8 mouse cellular contexts compared by ENCODE assay signal in genomic region chr9:107278527-107279377, GRCm38 (mm10). TPM values are rescaled to one million over a fixed set of nuclear protein-coding genes. Genes with fewer than 3 reads are reported as not detected.
DNase-seq lines count a peak whose midpoint lies in the region; ATAC-seq and TF ChIP-seq lines count a peak whose summit lies in the region.

No protein-coding gene starts in this region.

- 47% methylated on average over 8 of the region's 8 CpGs for WGBS in hindbrain, embryonic 15.5 days
- WGBS in lung, embryonic 15.5 days = 38% methylated on average over 8 of the region's 8 CpGs

- peaks cover 0 to 15% of the 10 kb centered on the region in 2 experiments; a peak in 3 of 4 replicates for H3K36me3 ChIP-seq in MEL (ENCODE audit: control insufficient read depth in 1 of 2, insufficient read depth in 2 of 2, low read length in 2 of 2)
- no peaks in the 10 kb centered on the region for H3K36me3 ChIP-seq in hindbrain, embryonic 15.5 days
- H3K36me3 ChIP-seq in lung, embryonic 15.5 days = no peaks in the 10 kb centered on the region

- no peak for TF ChIP-seq RAD21 in MEL (IDR thresholded peaks at IDR 0.05; ENCODE audit: low read depth, low read length)

- H3K79me2 ChIP-seq in MEL (ENCODE audit: control insufficient read depth, insufficient read depth, low read length, poor library complexity) = no peaks in the 10 kb centered on the region

- TF ChIP-seq CTCF in MEL (IDR thresholded peaks at IDR 0.05 in 2 of 3, conservative IDR thresholded peaks at IDR 0.05 in 1 of 3; ENCODE audit: control insufficient read depth in 1 of 3, insufficient read depth in 1 of 3, low read depth in 2 of 3, low read length in 3 of 3, poor library complexity in 1 of 3, severe bottlenecking in 1 of 3) = no peak
- TF ChIP-seq CTCF in left cerebral cortex, adult 2 months (IDR thresholded peaks at IDR 0.05) = no peak

- H3K9me3 ChIP-seq in MEL (replicated peaks; ENCODE audit: insufficient read depth, low read length) = no peaks in the 10 kb centered on the region
- no peaks in the 10 kb centered on the region for H3K9me3 ChIP-seq in hindbrain, embryonic 15.5 days
- no peaks in the 10 kb centered on the region for H3K9me3 ChIP-seq in lung, embryonic 15.5 days

- peak overlapping the region; percentile 86; the same call in 1 of the 2 replicates for H3K27ac ChIP-seq in MEL (ENCODE audit: control insufficient read depth, low read depth, low read length)
- 0 out of 2 replicates have a peak overlapping the region, but pooled peaks have one; percentile 3 for H3K27ac ChIP-seq in hindbrain, embryonic 15.5 days (replicated peaks)
- peak overlapping the region; percentile 82 for H3K27ac ChIP-seq in lung, embryonic 15.5 days
- H3K27ac ChIP-seq in left cerebral cortex, adult 2 months = no peak overlapping the region

- no peak overlapping the region for H3K4me2 ChIP-seq in hindbrain, embryonic 15.5 days
- H3K4me2 ChIP-seq in lung, embryonic 15.5 days = peak overlapping the region; percentile 36; the same call in 1 of the 2 replicates

- H3K4me1 ChIP-seq in MEL (ENCODE audit: control insufficient read depth in 1 of 2, insufficient read depth in 2 of 2, low read length in 2 of 2) = peaks cover 13 to 28% of the 10 kb centered on the region in 2 experiments
- H3K4me1 ChIP-seq in hindbrain, embryonic 15.5 days (replicated peaks) = peaks cover 31% of the 10 kb centered on the region
- H3K4me1 ChIP-seq in lung, embryonic 15.5 days = peaks cover 31% of the 10 kb centered on the region

- H3K9ac ChIP-seq in MEL (ENCODE audit: control insufficient read depth, low read depth, low read length, poor library complexity, severe bottlenecking) = peak overlapping the region; percentile 4; the same call in 1 of the 2 replicates
- no peak overlapping the region for H3K9ac ChIP-seq in hindbrain, embryonic 15.5 days
- no peak overlapping the region for H3K9ac ChIP-seq in lung, embryonic 15.5 days

- TF ChIP-seq EP300 in MEL (IDR thresholded peaks at IDR 0.05; ENCODE audit: low read depth in 1 of 2, low read length in 2 of 2) = 0 out of 4 replicates have a peak, but pooled peaks of 1 of the 2 experiments have one; percentile 5

- intact Hi-C loops in left cerebral cortex, adult 2 months (cut with DNase I) = loop anchor here (5.0 kb wide), 1 partner anchor 111 kb away; no protein-coding TSS in a partner anchor
- intact Hi-C loops in left cerebral cortex, postnatal 36 days (cut with DNase I) = no loop called here

- no peak overlapping the region for H3K4me3 ChIP-seq in MEL (ENCODE audit: control insufficient read depth in 1 of 2, insufficient read depth in 1 of 2, low read depth in 2 of 2, low read length in 2 of 2)
- no peak overlapping the region for H3K4me3 ChIP-seq in hindbrain, embryonic 15.5 days
- no peak overlapping the region for H3K4me3 ChIP-seq in lung, embryonic 15.5 days
- H3K4me3 ChIP-seq in left cerebral cortex, adult 2 months = no peak overlapping the region

- DNase-seq in layer of hippocampus, postnatal 10 days (ENCODE audit: low spot score in 2 of 2) = peak; percentile 49 to 65
- no peak for DNase-seq in layer of hippocampus, adult 11-12 months (ENCODE audit: low spot score)
- DNase-seq in MEL (ENCODE audit: low read depth, low spot score) = peak; percentile 82
- peak; percentile 85 for DNase-seq in cerebellum, adult 9-10 months
- DNase-seq in left cerebral cortex, adult 2 months (ENCODE audit: extremely low spot score in 1 of 2, low spot score in 2 of 2) = no peak
- no peak for DNase-seq in left cerebral cortex, postnatal 36 days (ENCODE audit: low spot score in 2 of 2)

- H3K27me3 ChIP-seq in MEL (ENCODE audit: control insufficient read depth in 1 of 2, insufficient read depth in 2 of 2, low read length in 2 of 2) = no peaks in the 10 kb centered on the region
- H3K27me3 ChIP-seq in hindbrain, embryonic 15.5 days = no peaks in the 10 kb centered on the region
- no peaks in the 10 kb centered on the region for H3K27me3 ChIP-seq in lung, embryonic 15.5 days

- peak; percentile 74 for ATAC-seq in hindbrain, embryonic 15.5 days (ENCODE audit: low FRiP score, low read depth)
- ATAC-seq in lung, embryonic 15.5 days (ENCODE audit: borderline replicate concordance, extremely low read depth, low FRiP score, low TSS enrichment) = peak; percentile 52; the same call in 1 of the 2 replicates

- no peak for TF ChIP-seq POLR2A in MEL (IDR thresholded peaks at IDR 0.05; ENCODE audit: control insufficient read depth in 1 of 2, insufficient read depth in 1 of 2, low read depth in 1 of 2, low read length in 2 of 2, poor library complexity in 1 of 2)

TF ChIP-seq in MEL, 35 proteins besides CTCF, POLR2A, EP300 and RAD21:
- TF ChIP-seq ZC3H11A (IDR thresholded peaks at IDR 0.05; ENCODE audit: low read depth, low read length) (no peak), SIN3A (IDR thresholded peaks at IDR 0.05; ENCODE audit: low read length) (peak; percentile 58; the same call in 1 of the 2 replicates), ETS1 (IDR thresholded peaks at IDR 0.05; ENCODE audit: low read depth, low read length) (peak; percentile 91), ZMIZ1 (IDR thresholded peaks at IDR 0.05; ENCODE audit: low read depth, low read length) (no peak), GATA1 (IDR thresholded peaks at IDR 0.05; ENCODE audit: low read depth, low read length) (peak; percentile 82)

RNA-seq across cellular contexts. Expression of gene Mapkapk3, which starts 10.9 kb away (rescaled TPM):
- 1 to 10 TPM; 1.7 to 1.8 TPM for total RNA-seq in layer of hippocampus, postnatal 10 days (2021)
- 36.0 and 49.9 TPM in 2 replicates for total RNA-seq in MEL (2012; rRNA removed)
- polyA plus RNA-seq in MEL (2012; ENCODE audit: insufficient read depth in 1 of 2, insufficient read length in 2 of 2, low read depth in 1 of 2, low replicate concordance in 2 of 2, missing spikeins in 1 of 2) = 10 to 100 TPM in 1 of 2 experiments, not detected in 1; 42.3 TPM
- 2.7 and 3.0 TPM in 2 replicates for polyA plus RNA-seq in hindbrain, embryonic 15.5 days (2015; fragmentation: Nextera tagmentation; extraction: Ambion mirVana)
- 13.3 and 17.8 TPM in 2 replicates for polyA plus RNA-seq in lung, embryonic 15.5 days (2015; fragmentation: Nextera tagmentation; extraction: Ambion mirVana)
- total RNA-seq in left cerebral cortex, adult 2 months (2021) = 1 to 10 TPM; 3.4 to 3.5 TPM
- 1 to 10 TPM; 2.9 to 4.5 TPM for total RNA-seq in left cerebral cortex, postnatal 36 days (2021)

RNA-seq across cellular contexts. Expression of gene Cish, which starts 17.1 kb away (rescaled TPM):
- total RNA-seq in layer of hippocampus, postnatal 10 days (2021) = 10 to 100 TPM in 1 of 2 experiments, 1 to 10 TPM in 1; 5.9 to 10.0 TPM
- 5.1 and 10.0 TPM in 2 replicates for total RNA-seq in MEL (2012; rRNA removed)
- 10 to 100 TPM in 1 of 2 experiments, not detected in 1; 24.5 TPM for polyA plus RNA-seq in MEL (2012; ENCODE audit: insufficient read depth in 1 of 2, insufficient read length in 2 of 2, low read depth in 1 of 2, low replicate concordance in 2 of 2, missing spikeins in 1 of 2)
- polyA plus RNA-seq in hindbrain, embryonic 15.5 days (2015; fragmentation: Nextera tagmentation; extraction: Ambion mirVana) = 10.9 and 13.7 TPM in 2 replicates
- 15.4 and 16.4 TPM in 2 replicates for polyA plus RNA-seq in lung, embryonic 15.5 days (2015; fragmentation: Nextera tagmentation; extraction: Ambion mirVana)
- 10 to 100 TPM in 1 of 2 experiments, 1 to 10 TPM in 1; 9.6 to 10.7 TPM for total RNA-seq in left cerebral cortex, adult 2 months (2021)
- total RNA-seq in left cerebral cortex, postnatal 36 days (2021) = 10 to 100 TPM in 1 of 2 experiments, 1 to 10 TPM in 1; 4.8 to 11.0 TPM

RNA-seq across cellular contexts. Expression of gene Dock3, which starts 47.0 kb away (rescaled TPM):
- total RNA-seq in layer of hippocampus, postnatal 10 days (2021) = 100 to 1,000 TPM in 1 of 2 experiments, 10 to 100 TPM in 1; 87.6 to 114 TPM
- 0.08 TPM in 1 of 2 replicates, not detected in the other for total RNA-seq in MEL (2012; rRNA removed)
- under 1 TPM in 1 of 2 experiments, not detected in 1; 0.03 TPM for polyA plus RNA-seq in MEL (2012; ENCODE audit: insufficient read depth in 1 of 2, insufficient read length in 2 of 2, low read depth in 1 of 2, low replicate concordance in 2 of 2, missing spikeins in 1 of 2)
- polyA plus RNA-seq in hindbrain, embryonic 15.5 days (2015; fragmentation: Nextera tagmentation; extraction: Ambion mirVana) = 22.5 and 28.5 TPM in 2 replicates
- 0.27 and 0.29 TPM in 2 replicates for polyA plus RNA-seq in lung, embryonic 15.5 days (2015; fragmentation: Nextera tagmentation; extraction: Ambion mirVana)
- total RNA-seq in left cerebral cortex, adult 2 months (2021) = 100 to 1,000 TPM; 216 to 221 TPM
- total RNA-seq in left cerebral cortex, postnatal 36 days (2021) = 100 to 1,000 TPM; 209 to 235 TPM

RNA-seq across cellular contexts. Expression of gene Hemk1, which starts 59.4 kb away (rescaled TPM):
- total RNA-seq in layer of hippocampus, postnatal 10 days (2021) = 10 to 100 TPM; 14.6 to 19.9 TPM
- total RNA-seq in MEL (2012; rRNA removed) = 7.5 TPM in 2 replicates
- 10 to 100 TPM in 1 of 2 experiments, not detected in 1; 11.8 TPM for polyA plus RNA-seq in MEL (2012; ENCODE audit: insufficient read depth in 1 of 2, insufficient read length in 2 of 2, low read depth in 1 of 2, low replicate concordance in 2 of 2, missing spikeins in 1 of 2)
- 15.2 and 17.2 TPM in 2 replicates for polyA plus RNA-seq in hindbrain, embryonic 15.5 days (2015; fragmentation: Nextera tagmentation; extraction: Ambion mirVana)
- 9.7 and 11.4 TPM in 2 replicates for polyA plus RNA-seq in lung, embryonic 15.5 days (2015; fragmentation: Nextera tagmentation; extraction: Ambion mirVana)
- total RNA-seq in left cerebral cortex, adult 2 months (2021) = 10 to 100 TPM; 18.6 to 21.5 TPM
- total RNA-seq in left cerebral cortex, postnatal 36 days (2021) = 10 to 100 TPM; 13.3 to 18.0 TPM

Comparison
In these comparisons a context has a peak if more than half of its experiments do, and no peak if none do; other contexts are left out.
1. DNase-seq: peak in layer of hippocampus, postnatal 10 days (2 of 2), MEL (single experiment) and cerebellum, adult 9-10 months (single experiment); none in layer of hippocampus, adult 11-12 months (single experiment), left cerebral cortex, adult 2 months (0 of 2) and left cerebral cortex, postnatal 36 days (0 of 2).
2. RNA of gene Dock3, which starts 47.0 kb away (total RNA-seq): 209 to 235 TPM in left cerebral cortex, postnatal 36 days, 216 to 221 TPM in left cerebral cortex, adult 2 months and 87.6 to 114 TPM in layer of hippocampus, postnatal 10 days; 0.08 TPM in MEL; every median in the first group is over 10 times any median in the second.